Mouse (Mus musculus) spleen, postnatal 14 days (tissue): Measurements from ENCODE around the gene Cdc42bpg.
"Not testable (repeated sequence)": the region's sequence is repeated elsewhere in the genome, so short reads cannot be mapped to it uniquely, and the experiment has no call there.

Experiments
- DNase-seq, 2 experiments: peaks; one replicate each; pipeline ENCODE4 v3.0.0; 2021 to 2022; ENCODE audit warnings: low spot score in 2 of 2

Cdc42bpg gene

DNA sequence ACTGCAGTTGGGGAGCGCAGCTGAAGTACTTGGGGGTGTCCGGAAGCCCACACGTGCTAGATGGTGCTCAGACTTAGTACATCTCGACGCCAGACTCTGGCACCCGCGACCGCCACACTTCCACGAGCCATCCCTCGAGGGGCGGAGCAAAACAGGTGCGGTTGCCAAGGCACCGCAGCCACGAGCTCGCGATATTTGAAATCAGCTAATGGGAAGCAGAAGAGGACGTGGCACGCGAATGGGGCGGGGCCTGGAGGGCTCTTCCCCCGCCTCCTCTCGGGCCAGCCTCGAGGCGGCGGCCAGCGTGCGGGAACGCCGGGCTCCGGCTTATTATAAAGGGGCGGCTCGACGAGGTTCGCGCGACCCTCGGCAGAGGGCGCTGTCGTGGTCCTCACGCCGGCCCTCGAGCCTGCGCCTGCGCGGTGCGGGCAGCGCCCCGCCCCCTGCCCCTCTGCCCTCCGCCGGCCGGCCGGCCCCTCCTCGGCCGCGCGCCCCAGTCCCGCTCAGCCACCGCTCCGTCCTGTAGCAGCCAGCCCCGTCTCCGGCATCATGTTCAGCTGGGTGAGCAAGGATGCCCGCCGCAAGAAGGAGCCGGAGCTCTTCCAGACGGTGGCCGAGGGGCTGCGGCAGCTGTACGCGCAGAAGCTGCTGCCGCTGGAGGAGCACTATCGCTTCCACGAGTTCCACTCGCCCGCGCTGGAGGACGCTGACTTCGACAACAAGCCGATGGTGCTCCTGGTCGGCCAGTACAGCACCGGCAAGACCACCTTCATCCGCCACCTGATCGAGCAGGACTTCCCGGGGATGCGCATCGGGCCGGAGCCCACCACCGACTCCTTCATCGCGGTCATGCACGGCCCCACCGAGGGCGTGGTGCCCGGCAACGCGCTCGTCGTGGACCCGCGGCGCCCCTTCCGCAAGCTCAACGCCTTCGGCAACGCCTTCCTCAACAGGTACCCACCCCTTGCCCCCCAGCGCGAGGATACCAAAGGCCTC lies 29.5 kb upstream of the Cdc42bpg start, which contains the start of gene Ehd1:
Ehd1 (plus strand) TSS at position 300 of the 996 bp plus-strand sequence.
- peak; percentile 96 for DNase-seq

DNA sequence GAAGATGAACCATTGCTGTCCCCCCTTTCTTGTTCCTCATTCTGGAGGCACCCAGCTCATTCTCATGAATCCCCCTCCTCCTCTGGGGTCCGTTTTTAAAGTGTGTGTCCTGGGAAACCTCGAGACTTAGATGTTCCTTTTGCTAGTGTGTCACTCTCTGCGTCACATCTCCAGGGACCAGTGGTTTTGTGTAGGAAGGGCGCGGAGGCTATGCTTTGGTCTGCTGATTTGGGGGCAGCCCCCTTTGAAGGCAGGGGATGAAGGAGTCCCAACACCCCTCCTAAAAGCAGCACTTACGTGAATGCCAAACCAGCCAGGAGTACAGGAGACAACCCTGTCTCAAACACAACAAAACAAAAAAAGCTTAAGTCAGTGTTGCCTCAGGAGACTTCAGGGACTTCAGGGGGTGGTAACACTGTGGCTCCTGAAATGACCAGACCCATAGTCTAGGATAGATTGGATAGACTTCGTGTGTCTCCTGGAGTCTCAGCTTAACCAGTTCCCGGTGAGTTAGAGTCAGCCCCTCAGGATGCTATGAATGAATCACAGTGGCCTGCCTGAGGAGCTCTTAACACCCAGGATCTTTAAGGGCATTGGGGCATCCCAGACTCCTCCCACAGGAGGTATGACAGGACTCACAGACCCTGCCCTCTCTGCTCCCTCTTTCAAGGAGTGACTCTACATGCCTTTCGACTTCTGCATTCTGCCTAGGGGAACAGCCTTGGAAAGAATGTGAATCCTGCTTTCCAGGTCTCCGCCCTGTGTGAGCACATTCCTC lies 28.4 kb upstream of the Cdc42bpg start:
- DNase-seq, result no peak

DNA sequence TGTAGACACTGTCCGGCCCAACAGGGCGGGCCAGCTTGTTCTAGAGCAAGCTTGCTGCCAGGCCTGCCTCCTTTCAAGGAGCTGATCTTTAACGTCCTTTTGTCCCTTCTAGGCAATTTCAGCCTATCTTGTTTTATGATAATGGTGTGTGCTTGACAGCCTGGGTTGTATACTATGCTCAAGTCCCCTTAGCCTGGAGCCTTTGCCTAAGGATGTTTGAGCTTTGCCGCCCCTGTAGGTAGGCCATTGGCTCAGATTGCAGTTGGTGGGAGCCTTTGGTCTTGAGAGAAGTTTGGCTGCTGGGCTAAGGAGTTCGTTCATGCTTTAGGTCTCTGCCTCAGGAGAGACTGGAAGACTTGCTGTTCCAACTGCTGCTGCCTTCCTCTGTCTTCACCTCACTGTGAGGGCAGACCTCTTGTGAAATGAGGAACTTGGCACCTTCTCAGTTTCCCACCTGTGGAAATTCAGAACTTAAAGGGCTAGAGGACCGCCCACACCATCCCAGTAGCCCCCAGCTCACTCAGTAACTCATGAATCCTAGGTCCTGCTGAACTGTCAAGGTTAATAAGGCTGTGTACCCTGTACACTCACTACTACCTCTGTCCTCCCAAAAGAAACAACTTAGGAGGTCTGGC lies 27.7 kb upstream of the Cdc42bpg start:
- no peak for DNase-seq

DNA sequence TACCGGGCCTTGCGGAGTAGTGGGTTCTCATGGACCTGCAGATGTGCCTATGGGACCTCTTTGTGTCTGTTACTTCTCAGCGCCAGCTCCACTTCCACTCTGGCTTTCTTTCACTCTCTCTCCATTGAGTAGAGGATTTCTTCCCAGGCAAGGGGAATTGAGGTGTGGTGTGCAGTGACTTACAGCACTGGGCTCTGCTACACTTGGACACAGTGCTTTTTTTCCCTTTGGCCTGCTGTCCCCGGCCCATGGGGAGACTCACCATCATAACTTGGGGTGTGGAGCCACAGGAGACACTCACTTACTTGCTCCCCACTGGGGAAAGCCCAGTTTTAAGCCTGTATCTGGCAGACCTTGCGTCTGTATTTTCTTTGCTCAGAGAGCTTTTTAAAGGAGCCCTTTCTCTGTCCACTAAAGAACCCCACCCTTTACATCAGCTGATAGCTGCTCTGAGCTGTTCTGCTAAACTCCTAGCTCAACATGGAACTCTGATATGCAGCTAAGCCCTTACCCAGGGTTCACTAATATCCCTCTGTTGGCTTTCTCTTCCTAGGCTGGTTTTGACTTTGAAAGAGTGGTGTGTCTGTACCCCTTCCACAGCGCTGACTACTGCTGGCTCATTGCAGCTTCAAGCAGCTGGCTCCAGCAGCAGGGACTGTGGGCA lies 26.6 kb upstream of the Cdc42bpg start:
- no peak for DNase-seq

DNA sequence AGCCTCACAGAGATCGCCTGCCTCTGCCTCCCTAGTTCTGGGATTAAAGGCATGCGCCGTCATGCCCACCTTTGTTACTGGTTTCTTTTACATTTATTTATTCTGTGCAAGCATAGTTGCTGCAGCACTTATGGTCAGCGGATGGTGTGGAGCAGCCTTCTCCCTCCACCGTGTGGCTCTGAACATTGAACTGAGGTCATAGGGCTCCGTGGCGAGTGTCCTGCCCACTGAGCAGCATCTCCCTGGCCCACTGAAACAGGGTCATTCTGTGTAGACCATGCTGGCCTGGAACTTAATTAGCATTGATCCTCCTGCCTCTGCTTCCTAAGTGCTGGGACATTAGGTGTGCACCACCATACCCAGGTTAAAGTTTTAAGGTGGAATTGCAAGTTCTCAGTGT lies 25.7 kb upstream of the Cdc42bpg start:
- DNase-seq, result no peak

DNA sequence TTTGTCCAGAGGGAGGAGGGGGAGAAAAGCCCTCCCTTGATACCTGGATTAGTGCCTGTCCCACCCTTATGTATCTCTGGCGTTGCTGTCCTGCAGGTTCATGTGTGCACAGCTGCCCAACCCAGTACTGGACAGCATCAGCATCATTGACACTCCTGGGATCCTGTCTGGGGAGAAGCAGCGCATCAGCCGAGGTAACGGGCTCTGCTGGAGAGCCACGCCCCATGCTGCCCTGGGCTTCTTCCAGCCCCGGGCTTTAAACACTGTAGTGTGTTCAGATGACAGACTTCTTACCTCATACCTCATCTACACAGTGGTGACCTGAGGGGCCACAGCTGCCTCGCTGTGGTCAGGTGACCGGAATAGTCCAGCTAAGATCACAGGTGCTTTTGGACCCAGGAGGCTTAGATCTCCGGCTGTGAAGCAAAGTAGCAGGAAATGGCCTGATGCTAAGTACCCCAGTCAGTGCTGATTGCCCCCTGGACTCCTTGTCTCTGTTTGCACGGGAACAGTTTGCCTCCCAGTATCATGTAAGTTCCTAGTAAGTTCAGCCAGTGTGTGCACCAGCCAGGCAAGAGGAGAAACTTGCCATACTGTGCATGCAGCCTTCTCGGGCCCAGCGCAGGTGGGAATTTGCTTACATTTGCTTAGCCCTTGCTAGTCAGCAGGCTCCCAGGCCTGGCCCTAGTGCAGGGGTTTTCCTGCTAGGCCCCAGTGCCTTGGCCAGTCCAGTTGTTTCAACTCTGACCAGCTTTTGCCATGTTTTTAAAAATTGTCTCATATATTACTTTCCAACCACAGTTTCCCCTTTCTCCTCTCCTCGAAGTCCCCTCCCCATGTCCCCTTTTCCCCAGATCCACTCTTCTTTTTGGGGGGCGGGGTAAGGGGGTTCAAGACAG lies 24.9 kb upstream of the Cdc42bpg start:
- no peak for DNase-seq

DNA sequence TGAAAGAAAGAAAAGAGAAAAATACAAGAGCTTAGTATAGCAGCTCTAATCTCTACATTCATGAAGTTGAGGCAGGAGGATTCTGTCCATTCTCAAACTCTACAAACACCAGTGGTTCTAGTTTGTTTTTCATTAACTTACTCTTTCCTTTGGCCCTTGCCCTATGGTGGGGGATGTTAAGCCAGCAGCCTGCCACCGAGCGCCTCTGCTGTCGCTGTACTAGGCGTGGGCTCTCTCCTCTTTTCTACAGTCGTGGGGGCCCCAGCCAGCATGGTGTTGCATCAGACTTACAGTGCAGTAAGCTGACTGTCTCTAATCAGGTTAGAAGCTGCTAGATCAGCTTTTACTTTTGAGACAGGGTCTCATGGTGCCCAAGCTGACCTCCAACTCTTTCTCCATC lies 23.3 kb upstream of the Cdc42bpg start:
- DNase-seq, result no peak

DNA sequence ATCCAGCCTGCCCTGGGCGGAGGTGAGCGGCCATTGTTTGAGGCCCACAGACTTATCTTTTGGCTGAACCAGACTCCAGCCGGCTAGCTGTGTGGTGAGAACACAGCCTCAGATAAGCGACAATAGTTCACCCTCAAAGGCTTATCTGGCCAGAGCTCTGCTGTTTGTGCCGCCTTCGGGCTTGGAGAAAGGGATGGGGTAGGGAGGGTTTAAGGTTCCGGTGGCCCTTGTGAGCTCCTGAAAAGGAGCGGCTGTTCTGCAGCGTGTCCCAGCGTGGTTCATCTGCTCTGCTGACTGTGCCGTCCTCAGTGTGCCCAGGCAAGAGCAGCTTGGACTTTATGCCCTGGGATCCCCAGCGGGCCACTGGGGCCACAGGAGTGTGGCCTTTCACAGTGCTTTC lies 21.8 kb upstream of the Cdc42bpg start:
- no peak for DNase-seq

DNA sequence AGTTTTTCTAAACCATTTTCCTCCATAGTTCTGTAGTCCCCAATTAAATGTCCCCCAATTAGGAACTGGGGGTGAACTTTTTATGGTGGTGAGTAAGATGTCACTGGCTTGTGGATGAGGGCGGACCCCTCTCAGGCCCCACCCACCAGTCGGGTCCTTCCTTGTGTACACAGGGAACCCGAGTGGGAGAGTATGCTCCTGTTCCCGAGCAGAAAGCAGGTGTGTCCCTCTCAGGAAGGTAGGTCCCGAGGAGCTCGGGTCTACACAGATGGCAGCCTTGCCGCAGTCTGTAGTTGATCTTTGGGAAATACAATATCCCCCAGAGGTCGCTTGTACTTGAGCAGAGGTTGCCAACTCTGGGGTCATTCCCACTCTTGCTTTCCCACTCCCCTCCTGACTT lies 21.0 kb upstream of the Cdc42bpg start:
- DNase-seq, result no peak

DNA sequence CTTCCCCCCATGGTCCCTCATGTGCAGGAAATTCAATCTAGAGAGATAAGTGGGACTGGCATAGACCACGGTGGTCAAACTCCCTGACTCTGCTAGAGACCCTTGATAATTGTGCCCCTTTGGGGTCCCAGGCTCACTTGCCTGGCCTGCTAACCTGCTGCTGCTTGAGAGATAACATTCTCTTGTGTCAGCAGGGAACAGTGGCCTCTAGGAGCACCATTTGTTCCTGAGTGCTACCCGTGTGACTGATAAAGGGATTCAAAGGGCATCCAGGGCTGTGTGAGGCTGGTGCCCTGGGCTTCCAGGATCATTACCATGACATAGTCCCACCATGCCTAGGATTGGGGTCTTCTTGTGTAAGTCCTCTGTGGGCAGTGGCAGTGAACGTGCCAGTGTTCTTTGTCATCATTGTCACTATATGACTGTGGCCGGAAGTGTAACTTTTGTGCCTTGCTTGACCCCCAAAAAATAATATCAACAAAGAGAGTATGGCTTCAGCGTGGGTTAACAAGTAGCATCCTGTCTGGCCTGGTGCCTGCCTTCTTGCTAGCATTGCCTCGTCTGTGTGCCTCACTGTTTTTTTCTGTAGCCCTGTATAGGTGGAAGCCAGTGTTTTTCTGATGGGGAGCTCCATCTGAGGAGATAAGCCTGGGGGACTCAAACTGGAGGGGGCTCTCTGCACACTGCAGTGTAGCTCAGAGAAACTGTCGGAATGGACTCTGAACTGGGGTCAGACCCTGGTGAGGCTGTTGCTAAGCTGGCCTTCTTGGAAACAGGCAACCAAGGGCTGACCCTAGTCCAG lies 20.4 kb upstream of the Cdc42bpg start:
- DNase-seq, result no peak

DNA sequence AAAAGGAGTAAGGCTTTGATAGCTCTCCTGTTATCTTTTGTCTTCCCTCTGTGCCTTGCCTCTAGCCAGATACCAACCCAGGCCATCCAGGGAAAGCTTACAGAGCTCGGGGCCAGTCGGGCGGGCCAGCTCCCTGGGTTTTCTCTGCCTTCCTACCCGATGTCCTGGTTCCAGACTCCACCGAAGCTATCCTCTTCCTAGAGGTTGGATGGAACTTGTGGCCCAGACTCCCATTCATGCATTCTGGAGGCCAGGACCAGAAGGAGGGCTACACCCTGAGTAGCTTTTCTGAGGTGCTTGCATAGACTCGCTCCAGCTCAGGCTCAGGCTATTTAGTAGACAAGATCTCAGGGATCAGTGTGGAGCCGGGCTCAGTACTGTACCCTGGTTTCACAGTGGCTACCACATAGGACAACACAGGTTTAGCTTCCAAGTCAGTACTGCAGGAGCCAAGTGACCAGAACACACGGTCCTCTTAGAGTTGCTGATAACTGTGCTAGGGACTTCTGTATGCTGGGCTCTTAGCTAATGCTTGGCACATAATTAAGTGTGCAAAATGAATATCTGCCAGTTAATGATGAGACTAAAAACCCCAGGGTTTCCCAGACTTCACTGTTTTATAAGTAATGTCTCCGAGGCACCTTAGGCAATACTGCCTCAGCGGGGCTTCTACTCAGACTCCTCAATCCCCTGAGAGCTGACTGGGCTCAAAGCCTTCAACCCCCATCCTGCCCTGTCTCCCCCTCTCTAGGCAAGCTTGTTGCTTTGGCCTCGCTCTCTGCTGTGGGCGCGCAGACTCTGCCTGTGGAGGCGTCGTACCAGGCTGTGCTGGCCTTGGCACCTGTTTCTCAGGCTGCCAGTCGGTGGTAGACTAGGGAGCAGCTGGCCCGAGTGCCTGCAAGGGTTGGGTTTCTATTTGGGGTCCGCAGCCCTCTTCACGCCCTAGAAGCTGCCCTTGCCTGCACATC lies 19.5 kb upstream of the Cdc42bpg start:
- DNase-seq, result no peak

DNA sequence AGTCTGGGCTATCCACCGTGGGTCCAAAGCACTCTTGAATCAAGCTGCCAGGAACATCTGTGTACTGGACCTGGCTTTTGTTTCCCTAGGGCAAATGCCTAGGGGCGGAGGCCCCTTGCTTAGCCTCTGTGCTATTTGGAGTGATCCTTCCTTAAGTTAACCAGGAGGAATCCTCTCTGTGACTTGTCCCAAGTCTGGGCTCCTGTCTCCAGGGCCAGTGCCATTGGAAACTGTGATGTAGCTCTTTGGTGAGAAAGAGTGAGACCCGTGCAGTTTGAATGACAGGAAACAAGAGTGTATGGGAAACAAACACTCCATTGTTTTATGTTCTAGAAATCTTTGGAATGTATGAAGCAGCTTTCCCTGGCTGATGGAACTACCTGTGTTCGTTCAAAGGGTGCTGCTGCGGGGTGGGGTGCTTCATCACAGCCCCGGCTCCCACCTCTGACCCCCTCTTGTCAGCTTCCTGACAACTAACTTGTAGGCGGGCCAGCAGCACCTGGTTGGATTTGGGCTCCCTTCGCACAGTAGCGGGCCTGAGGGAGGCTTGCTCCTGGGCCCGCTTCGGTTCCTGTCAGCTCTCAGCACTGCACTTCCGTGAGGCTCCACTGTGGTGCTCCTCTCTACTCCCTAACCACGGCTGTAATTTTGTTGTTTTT lies 17.9 kb upstream of the Cdc42bpg start:
- no peak for DNase-seq

DNA sequence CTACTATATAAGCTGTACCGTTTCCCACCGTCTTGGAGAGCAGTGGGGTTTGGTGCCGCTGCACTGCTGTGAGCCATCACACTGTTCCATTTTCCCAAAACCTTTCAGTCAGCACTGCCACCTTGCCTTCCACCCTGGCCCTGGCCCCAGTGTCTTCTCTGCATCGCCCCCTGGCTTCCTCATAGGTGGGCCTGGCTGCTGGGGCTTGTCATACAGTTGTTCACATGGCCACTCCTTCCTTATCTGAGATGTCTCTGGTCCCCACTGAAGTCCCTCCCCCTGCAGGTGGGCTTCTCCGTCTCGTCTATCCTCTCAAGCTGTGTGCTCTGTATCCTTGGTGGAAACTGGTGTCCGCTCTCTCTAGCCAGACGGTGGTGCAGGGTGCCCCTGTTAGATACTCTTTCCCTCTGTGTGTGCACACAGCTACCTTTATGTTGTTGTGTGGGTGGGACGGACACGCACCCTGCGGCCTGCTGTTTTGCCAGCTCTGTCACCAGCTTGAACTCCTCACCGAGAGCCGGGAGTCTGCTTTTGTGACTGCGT lies 16.5 kb upstream of the Cdc42bpg start:
- DNase-seq, result no peak

DNA sequence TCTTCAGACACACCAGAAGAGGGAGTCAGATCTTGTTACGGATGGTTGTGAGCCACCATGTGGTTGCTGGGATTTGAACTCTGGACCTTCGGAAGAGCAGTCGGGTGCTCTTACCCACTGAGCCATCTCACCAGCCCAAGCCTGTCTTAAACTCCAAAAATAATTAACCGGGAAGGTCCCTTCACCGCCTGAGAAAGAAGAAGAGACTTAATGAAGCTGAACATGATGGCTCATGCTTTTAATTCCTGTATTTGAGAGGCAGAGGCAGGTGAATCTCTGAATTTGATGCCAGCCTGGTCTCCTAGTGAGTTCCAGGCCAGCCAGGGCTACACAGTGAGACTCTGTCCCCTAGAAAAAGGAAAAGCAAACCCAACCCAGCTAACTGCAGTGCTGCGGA lies 15.5 kb upstream of the Cdc42bpg start:
- DNase-seq, result not testable (repeated sequence)

DNA sequence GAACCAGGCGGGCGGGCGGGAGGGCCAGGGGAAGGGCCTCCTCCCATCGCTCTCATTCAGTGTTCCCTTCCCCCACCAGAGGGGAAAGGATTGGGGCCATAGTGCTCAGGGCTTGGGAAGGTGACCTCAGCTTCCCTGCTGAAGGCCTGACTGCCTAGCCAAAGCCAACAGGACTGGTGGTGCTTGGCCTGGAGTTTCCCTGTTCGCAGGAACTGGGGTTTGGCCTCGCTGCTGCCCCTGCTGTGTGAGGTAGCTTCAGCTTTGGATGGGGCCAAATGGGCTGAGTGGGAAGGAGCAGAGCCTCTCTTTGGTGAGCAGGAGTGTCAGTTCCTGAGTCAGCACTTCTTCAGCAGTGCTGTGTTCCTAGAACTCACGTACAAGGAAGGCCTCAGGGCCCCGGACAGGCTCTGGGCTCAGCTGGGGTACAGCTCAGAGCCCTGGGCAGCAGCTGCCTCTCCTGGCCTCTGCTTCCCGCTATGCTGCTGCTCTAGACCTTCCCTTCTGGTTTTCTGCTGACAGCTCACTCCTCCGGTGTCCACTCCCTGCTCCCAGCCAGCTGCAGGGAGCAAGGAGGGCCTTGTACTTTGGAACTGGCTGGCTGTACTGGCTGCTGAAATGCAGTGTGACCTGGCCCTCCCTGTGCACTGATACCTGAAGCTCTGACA lies 15.0 kb upstream of the Cdc42bpg start:
- DNase-seq, result no peak

DNA sequence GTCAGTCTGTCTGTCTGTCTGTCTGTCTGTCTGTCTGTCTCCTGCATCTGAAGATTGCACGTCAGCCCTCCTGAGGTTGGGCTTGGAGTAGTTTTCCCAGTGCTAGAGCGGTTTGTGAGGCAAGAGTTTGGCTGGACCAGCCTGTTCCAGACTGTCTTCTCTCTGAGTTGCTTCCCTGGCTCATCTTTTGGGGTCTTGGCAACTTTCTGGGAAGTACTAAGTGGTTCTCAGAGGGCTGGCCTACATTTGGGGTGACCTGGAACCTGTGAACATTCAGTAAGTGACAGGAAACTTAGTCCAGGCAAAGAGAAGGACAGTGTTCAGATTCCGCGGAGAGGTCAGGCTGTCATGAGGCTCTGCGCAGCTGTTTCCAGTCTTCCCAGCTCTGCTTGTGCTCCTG lies 14.0 kb upstream of the Cdc42bpg start:
- no peak for DNase-seq

DNA sequence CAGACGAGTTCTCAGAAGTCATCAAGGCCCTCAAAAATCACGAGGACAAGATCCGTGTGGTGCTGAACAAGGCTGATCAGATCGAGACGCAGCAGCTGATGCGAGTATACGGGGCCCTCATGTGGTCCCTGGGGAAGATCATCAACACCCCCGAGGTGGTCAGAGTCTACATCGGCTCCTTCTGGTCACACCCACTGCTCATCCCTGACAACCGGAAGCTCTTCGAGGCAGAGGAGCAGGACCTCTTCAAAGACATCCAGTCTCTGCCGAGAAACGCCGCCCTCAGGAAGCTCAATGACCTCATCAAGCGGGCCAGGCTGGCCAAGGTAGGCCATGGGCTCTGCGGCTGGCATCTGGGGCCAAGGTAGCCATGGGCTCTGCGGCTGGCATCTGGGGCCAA lies 12.0 kb upstream of the Cdc42bpg start:
- no peak for DNase-seq
